Mouse (Mus musculus) midbrain, embryonic 10.5 days (tissue): ENCODE results near the gene Epha4. TPM values are rescaled to one million over a fixed set of nuclear protein-coding genes. Genes with fewer than 3 reads are reported as not detected.

Experiments
- DNase-seq: peaks from one replicate; pipeline ENCODE4 v3.0.0-alpha.2; 2017; ENCODE audit warnings: low spot score
- H3K27ac ChIP-seq: fragments of 300-500 bp; sonication (generic); replicated peaks from 2 replicates; pipeline ENCODE4 v1.5.1; 2016; ENCODE audit warnings: mild to moderate bottlenecking
- H3K27me3 ChIP-seq: fragments of 300-500 bp; sonication (generic); 2 replicates; pipeline ENCODE4 v1.6.1; 2016; ENCODE audit warnings: low read depth, mild to moderate bottlenecking; ENCODE audit not compliant: poor library complexity, severe bottlenecking
- H3K36me3 ChIP-seq: fragments of 300-500 bp; sonication (generic); 2 replicates; pipeline ENCODE4 v1.6.1; 2016; ENCODE audit warnings: mild to moderate bottlenecking, moderate library complexity
- H3K4me1 ChIP-seq: fragments of 300-500 bp; sonication (generic); 2 replicates; pipeline ENCODE4 v1.6.1; 2016
- H3K4me3 ChIP-seq: fragments of 300-500 bp; sonication (generic); 2 replicates; pipeline ENCODE4 v1.5.1; 2016; ENCODE audit warnings: mild to moderate bottlenecking, moderate library complexity
- H3K9me3 ChIP-seq: fragments of 300-500 bp; sonication (generic); replicated peaks from 2 replicates; pipeline ENCODE4 v1.6.1; 2016; ENCODE audit warnings: mild to moderate bottlenecking
- WGBS: fragments of 180-500 bp; shearing (Covaris S2); methylation state at CpG from one replicate; pipeline ENCODE4 v1.1.7; 2016; 5-methylcytosine and 5-hydroxymethylcytosine counted together
- polyA plus RNA-seq: library from polyadenylated mRNA; unstranded; fragments of >200 nt; fragmentation: Nextera tagmentation; extraction: Ambion mirVana; gene quantifications from 2 replicates; pipeline ENCODE4 v1.2.1, GENCODE M21; 2016

Epha4 gene
- polyA plus RNA-seq, 1 experiment from 2014 or later: 17.1 TPM

DNA sequence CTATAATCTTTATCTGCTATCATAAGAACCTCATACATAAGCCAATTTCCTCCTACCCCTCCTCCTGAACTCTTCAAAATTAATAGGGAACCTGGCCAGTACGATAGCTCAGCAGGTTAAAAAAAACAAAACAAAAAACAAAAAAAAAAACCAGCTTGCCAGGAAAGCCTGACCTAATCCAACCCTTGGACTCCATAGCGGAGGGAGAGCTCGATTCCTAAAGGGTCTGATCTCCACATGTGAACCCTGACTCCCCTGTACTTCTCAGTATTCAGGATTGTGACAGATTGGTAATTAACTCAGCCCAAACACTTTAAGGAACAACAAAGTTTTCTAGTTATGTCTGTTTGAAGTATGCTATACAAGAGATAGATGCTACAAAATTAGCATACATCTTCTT is 89.7 kb downstream of the Epha4 start:
- peaks cover 3% of the 10 kb centered on the region; the same call in 1 of the 2 replicates for H3K4me1 ChIP-seq
- no peaks in the 10 kb centered on the region for H3K9me3 ChIP-seq
- no peak overlapping the region for H3K27ac ChIP-seq
- peaks cover 35% of the 10 kb centered on the region for H3K36me3 ChIP-seq
- 84% methylated on average over 3 of the region's 3 CpGs for WGBS
- no peaks in the 10 kb centered on the region for H3K27me3 ChIP-seq
- no peak for DNase-seq
- no peak overlapping the region for H3K4me3 ChIP-seq

DNA sequence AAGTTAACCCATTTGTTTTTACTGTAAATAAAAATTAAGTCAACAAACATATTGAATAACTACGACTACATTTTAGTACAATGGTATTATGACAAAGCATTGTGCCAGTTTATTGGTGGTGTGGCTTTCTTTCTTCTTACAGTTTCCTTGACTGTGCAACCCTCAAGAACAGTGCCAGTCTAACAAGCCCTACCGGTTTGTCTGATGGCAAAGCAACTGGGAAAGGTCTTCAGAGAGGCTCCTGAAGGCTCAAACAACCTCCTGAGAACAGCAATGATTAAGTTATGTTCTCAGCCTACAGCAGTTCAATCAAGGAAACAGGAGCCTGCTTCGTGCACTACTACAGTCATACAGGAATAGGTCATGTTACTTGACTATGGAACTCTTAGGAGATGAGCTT is 93.8 kb downstream of the Epha4 start:
- Histone ChIP-seq H3K4me3 (no peak overlapping the region), H3K9me3 (no peaks in the 10 kb centered on the region), H3K4me1 (peaks cover 16% of the 10 kb centered on the region), H3K36me3 (peaks cover 22% of the 10 kb centered on the region), H3K27ac (no peak overlapping the region), H3K27me3 (no peaks in the 10 kb centered on the region)
- DNase-seq: no peak
- WGBS: 90% methylated on average over 3 of the region's 3 CpGs

DNA sequence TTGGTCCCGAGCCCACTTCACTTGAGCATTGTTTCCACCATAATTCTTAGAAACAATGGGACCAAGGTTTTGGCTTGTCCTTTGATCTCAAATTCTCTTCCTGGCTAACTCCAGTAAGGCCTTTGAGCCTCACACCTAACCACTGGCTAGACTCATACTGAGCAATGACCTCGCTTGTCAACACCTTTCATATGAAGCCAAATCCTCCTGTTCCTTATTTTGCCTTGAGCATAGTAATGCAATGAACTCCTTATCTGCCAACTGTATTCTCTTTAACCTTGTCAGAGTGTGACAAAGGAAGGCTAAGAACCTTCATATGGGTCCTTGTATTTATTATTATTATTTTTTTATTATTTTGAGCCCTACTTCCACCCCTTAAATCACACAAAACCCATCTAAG is 94.5 kb downstream of the Epha4 start:
- H3K36me3 ChIP-seq: peaks cover 15% of the 10 kb centered on the region
- H3K27me3 ChIP-seq: no peaks in the 10 kb centered on the region
- no peaks in the 10 kb centered on the region for H3K9me3 ChIP-seq
- no peak overlapping the region for H3K4me3 ChIP-seq
- no peak for DNase-seq
- H3K27ac ChIP-seq: no peak overlapping the region
- WGBS: 53% methylated on average over 2 of the region's 2 CpGs
- H3K4me1 ChIP-seq: peaks cover 16% of the 10 kb centered on the region

DNA sequence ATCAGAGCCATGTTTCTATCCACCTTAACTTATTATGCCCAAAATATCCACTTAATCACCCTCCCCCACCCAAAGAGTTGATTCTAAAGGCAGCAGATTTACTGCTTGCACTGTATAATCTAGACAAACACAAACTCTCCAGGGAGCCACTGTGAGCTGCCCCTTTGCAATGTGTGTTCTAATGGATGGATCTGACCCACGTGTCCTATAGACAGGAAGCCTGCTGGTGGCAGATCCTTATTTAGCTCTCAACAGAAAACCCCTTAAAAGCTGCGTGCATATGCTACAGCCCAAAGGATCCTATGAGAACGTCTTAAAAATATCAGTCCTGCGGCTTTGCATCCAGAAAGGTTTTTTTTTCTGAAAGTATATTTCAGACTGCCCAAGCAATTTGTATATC is 98.0 kb downstream of the Epha4 start:
- Histone ChIP-seq H3K4me1 (peaks cover 27% of the 10 kb centered on the region), H3K4me3 (no peak overlapping the region), H3K9me3 (no peaks in the 10 kb centered on the region), H3K27me3 (peaks cover 5% of the 10 kb centered on the region; the same call in 1 of the 2 replicates), H3K36me3 (no peaks in the 10 kb centered on the region), H3K27ac (no peak overlapping the region)
- no peak for DNase-seq
- 65% methylated on average over 4 of the region's 4 CpGs for WGBS

DNA sequence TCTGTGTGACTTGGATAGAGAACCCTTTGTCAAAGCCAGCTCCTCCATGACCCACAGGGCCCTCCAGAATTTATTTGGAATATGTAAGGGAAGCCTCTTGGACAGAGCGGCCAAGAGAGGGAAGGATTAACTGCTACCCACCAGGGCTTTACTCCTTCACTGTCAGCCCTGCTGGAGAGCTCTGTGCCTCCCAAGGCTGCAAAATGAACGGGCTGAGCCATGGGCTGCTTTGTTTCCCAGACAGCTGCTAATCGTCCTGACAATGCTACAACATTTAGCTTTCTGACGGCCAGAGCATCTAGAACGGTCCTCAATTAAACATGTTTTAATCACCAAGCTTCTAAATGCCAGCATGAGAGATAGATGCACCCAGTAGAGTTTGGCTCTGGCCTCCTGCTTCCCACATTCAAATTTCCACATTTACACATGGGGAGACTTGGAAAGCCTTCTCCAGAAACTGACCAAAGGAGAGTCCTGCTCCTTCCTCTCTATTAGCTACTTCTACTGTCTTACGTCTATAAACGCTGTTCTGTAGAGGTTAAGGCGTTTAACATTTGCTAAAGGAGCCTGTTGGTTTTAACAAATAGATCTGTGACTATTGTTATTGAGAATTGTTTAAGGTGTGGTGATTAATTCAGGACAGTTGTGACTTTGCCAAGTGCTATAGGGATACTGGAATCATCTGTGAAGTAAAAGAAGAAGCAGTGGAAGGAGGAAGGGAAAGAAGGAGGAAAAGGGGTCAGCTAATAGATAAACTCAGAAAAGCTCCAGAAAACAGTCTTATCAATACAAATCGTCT is 101.8 kb downstream of the Epha4 start:
- Histone ChIP-seq H3K9me3 (no peaks in the 10 kb centered on the region), H3K4me3 (no peak overlapping the region), H3K4me1 (peaks cover 28% of the 10 kb centered on the region), H3K27me3 (peaks cover 5% of the 10 kb centered on the region; the same call in 1 of the 2 replicates), H3K36me3 (no peaks in the 10 kb centered on the region), H3K27ac (peak overlapping the region; percentile 19; the same call in 1 of the 2 replicates)
- WGBS: 29% methylated on average over 9 of the region's 9 CpGs
- DNase-seq: no peak

DNA sequence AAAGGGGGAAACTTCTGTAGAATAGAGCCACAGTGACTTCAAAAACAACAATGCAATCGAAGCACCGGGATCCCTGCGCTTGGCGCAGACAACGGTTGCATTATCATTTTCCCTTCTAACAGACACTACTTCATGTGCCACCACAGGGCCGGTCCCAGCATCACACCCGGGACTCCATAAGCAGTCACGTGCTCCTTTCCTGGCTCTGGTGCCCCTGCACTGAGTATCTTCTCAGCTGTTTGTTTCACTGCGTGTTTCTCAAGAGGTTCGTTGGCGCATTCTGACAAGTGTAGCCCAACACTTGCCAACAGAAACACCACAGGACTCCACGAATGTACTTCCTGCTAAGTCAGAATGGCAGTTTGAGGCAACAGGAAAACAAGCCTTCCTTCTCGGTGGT is 102.6 kb downstream of the Epha4 start:
- DNase-seq: no peak
- Histone ChIP-seq H3K27ac (no peak overlapping the region), H3K4me3 (no peak overlapping the region), H3K9me3 (no peaks in the 10 kb centered on the region), H3K36me3 (no peaks in the 10 kb centered on the region), H3K4me1 (peaks cover 36% of the 10 kb centered on the region), H3K27me3 (peaks cover 5% of the 10 kb centered on the region; the same call in 1 of the 2 replicates)
- 84% methylated on average over 13 of the region's 13 CpGs for WGBS

DNA sequence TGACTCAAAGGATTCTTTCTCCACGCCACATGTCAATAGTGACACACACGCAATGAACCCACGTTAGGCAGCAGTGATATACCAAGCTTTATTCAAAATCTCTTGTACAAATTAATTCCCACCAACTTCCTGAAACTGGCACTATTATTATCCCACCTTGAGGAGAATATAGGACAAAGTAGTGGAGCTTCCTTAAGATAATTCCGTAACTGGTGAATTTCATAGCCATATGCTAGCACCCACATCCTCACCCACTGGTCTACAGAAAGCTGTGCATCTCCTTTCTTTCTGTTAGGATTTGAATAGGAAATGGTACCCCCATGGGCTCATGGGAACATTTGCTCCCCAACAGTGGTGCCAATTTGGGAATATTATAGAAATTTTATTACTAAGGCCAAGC is 103.7 kb downstream of the Epha4 start:
- DNase-seq: no peak
- Histone ChIP-seq H3K4me1 (peaks cover 42% of the 10 kb centered on the region), H3K27ac (no peak overlapping the region), H3K4me3 (no peak overlapping the region), H3K9me3 (no peaks in the 10 kb centered on the region), H3K36me3 (no peaks in the 10 kb centered on the region), H3K27me3 (peaks cover 5% of the 10 kb centered on the region; the same call in 1 of the 2 replicates)
- 93% methylated on average over 4 of the region's 4 CpGs for WGBS

DNA sequence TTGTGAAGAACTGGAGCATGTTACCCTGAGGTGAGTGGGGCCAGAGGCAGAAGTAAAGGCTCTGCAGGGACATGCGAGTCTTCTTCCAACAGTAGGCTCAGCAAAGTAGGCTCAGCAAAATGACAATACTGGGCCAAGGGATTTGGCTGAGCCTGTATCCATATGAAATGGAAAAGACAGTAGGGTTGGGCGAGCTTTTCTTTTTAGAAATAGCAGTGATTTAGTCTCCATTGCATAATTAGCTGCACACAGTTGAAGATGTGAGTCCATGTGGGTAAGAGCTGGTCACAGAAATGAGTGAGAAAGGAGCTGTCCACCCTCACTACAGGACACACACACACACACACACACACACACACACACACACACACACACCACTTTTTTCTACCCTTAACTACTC is 104.2 kb downstream of the Epha4 start:
- Histone ChIP-seq H3K27me3 (peaks cover 5% of the 10 kb centered on the region; the same call in 1 of the 2 replicates), H3K9me3 (no peaks in the 10 kb centered on the region), H3K4me3 (no peak overlapping the region), H3K27ac (no peak overlapping the region), H3K4me1 (peaks cover 42% of the 10 kb centered on the region), H3K36me3 (no peaks in the 10 kb centered on the region)
- DNase-seq: no peak
- whole genome bisulfite sequencing: 88% methylated on average over 2 of the region's 2 CpGs

DNA sequence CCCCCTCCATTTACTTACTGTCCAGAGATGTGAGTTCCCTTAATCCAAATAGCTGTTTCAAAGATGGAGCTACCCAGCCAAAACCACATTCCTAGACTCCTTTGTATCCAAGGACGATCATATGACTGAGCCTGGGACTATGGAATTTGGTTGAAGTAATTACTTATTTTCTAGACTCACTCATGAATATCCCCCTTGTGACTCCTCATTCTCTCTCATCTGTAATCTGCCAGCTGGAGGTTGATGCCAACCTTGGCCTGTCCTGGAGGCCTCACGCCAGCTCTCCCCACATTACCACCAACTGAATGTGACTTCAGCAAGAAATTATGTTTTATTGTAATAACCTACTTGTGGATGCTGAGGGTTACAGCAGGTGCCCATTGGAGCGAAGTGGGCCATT is 104.7 kb downstream of the Epha4 start:
- H3K27ac ChIP-seq: no peak overlapping the region
- peaks cover 42% of the 10 kb centered on the region for H3K4me1 ChIP-seq
- H3K36me3 ChIP-seq: no peaks in the 10 kb centered on the region
- H3K27me3 ChIP-seq: peaks cover 5% of the 10 kb centered on the region; the same call in 1 of the 2 replicates
- H3K9me3 ChIP-seq: no peaks in the 10 kb centered on the region
- DNase-seq: no peak
- WGBS: 79% methylated on average over 3 of the region's 3 CpGs
- H3K4me3 ChIP-seq: no peak overlapping the region

DNA sequence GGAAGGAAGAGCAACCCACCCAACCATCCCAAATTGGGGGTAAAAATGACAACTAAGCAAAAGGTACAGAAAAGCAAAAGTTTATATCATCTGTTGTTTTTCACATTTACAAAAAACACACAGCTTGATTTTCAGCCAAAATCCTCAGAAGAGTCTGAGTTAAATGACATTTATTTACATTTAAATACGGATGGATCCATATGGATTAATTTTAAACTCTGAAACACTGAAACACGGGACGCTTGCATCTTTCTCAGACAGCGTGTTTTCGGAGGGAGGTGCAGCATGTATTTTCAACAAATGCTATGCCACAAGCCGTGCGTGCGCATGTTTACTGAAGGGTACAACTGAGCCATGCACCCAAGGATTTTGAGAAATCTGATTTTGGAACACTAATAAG is 105.4 kb downstream of the Epha4 start:
- Histone ChIP-seq H3K4me3 (no peak overlapping the region), H3K27me3 (peaks cover 5% of the 10 kb centered on the region; the same call in 1 of the 2 replicates), H3K4me1 (peaks cover 42% of the 10 kb centered on the region), H3K27ac (no peak overlapping the region), H3K9me3 (no peaks in the 10 kb centered on the region), H3K36me3 (no peaks in the 10 kb centered on the region)
- 94% methylated on average over 8 of the region's 8 CpGs for WGBS
- DNase-seq: no peak

DNA sequence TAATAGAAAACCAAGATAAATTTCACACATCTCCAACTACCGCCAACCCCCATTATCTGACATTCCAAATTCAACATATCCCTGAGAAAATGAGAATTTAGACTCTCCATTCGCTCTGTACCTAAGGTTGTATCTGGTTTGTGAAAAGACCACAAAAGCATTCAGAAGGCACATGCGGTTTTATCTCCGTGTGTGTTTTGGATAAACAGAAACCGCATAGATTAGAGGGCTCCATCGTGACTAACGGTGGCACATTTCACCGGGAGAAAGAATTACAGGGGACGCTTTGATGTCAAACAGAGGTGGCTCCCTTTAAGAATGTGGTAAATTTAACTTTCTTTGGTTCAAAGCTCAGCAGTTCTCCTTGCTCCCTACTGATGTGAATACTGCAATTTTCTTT is 107.5 kb downstream of the Epha4 start:
- Histone ChIP-seq H3K27me3 (no peaks in the 10 kb centered on the region), H3K27ac (no peak overlapping the region), H3K9me3 (no peaks in the 10 kb centered on the region), H3K4me1 (peaks cover 42% of the 10 kb centered on the region), H3K36me3 (no peaks in the 10 kb centered on the region), H3K4me3 (no peak overlapping the region)
- 62% methylated on average over 9 of the region's 9 CpGs for WGBS
- no peak for DNase-seq

DNA sequence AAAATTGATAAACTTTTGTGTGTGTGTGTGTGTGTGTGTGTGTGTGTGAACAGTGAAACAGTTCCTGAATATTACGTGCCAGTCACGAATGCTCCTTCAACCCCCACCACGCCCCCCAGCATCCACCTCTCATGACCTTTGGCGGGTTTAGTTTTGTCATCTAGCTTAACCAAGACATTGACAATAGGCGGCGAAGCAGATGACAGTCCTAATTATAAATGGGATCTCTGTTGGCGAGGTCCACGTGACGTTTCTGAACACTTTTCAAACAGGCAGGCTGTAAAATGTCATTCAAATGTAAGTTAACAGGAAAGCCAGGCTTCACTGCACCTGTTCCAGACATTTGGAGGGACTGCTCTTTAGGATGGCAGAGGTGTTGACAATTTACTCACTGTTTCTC is 108.3 kb downstream of the Epha4 start:
- no peak for DNase-seq
- Histone ChIP-seq H3K36me3 (no peaks in the 10 kb centered on the region), H3K27ac (no peak overlapping the region), H3K27me3 (no peaks in the 10 kb centered on the region), H3K9me3 (no peaks in the 10 kb centered on the region), H3K4me3 (no peak overlapping the region), H3K4me1 (peaks cover 46% of the 10 kb centered on the region)
- WGBS: 61% methylated on average over 9 of the region's 9 CpGs

DNA sequence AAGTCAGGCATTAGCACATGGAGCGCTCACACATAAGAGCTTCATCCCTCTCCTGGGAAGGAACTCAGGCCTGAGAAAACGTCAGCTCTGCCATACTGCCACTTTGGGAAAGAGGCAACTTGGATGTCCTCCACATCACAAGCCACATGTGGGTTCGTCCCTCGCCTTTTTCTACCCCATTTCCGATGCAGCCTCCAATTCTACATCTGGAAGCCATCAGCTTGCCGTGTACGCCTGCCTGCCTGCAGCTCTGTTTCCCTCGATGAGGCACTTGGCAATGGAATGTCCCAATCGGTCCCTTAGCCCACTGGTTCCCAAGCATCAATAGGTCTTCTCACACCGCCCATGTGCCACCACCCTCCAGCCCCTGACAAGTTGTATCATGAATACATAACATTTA is 110.4 kb downstream of the Epha4 start:
- DNase-seq: no peak
- H3K36me3 ChIP-seq: peaks cover 3% of the 10 kb centered on the region
- H3K27ac ChIP-seq: no peak overlapping the region
- peaks cover 36% of the 10 kb centered on the region for H3K4me1 ChIP-seq
- H3K27me3 ChIP-seq: no peaks in the 10 kb centered on the region
- H3K9me3 ChIP-seq: no peaks in the 10 kb centered on the region
- WGBS: 75% methylated on average over 10 of the region's 10 CpGs
- no peak overlapping the region for H3K4me3 ChIP-seq
